Mouse (Mus musculus) megakaryocyte progenitor cell, adult 5-6 weeks (primary cell): Measurements from ENCODE around the gene Neurod6. TPM values are rescaled to one million over a fixed set of nuclear protein-coding genes. Genes with fewer than 3 reads are reported as not detected.

Experiments used
- ATAC-seq: replicated peaks from 2 replicates; pipeline ENCODE4 v1.8.0; 2016; ENCODE audit warnings: mild to moderate bottlenecking, moderate TSS enrichment, inconsistent platforms; ENCODE audit not compliant: poor library complexity
- total RNA-seq, 2 experiments: library from RNA; stranded (forward) in 1 of 2; stranded (reverse) in 1 of 2; fragments of 157-497, 149-512 nt in 1 of 2; fragments of 200-1000 nt in 1 of 2; gene quantifications; 2 replicates each; pipeline versions ENCODE4 v1.2.3 to v1.2.4; 2015 to 2017

Gene Neurod6
- total RNA-seq (2015), result not detected in 2 replicates
- total RNA-seq (2017), result not detected in 2 replicates

GRCm38 (mm10) chr6:55680974-55681373, at the start of gene Neurod6:
Neurod6 (minus strand) TSS chr6:55681263.
- ATAC-seq, result no peak

- ATAC-seq, result peak; percentile 92
Observed at GRCm38 (mm10) chr6:55717209-55717608, 36.1 kb upstream of the Neurod6 start.

GRCm38 (mm10) chr6:55715446-55715845, 34.4 kb upstream of the Neurod6 start:
- no peak for ATAC-seq

- peak; percentile 57; the same call in 1 of the 2 replicates for ATAC-seq
Observed at GRCm38 (mm10) chr6:55710913-55711312, 29.9 kb upstream of the Neurod6 start.

GRCm38 (mm10) chr6:55704759-55705104, 23.7 kb upstream of the Neurod6 start:
- ATAC-seq, result no peak

GRCm38 (mm10) chr6:55704061-55704758, 23.1 kb upstream of the Neurod6 start:
- ATAC-seq, result no peak

- no peak for ATAC-seq
Observed at GRCm38 (mm10) chr6:55700392-55701386, 19.6 kb upstream of the Neurod6 start.

- ATAC-seq, result no peak
Observed at GRCm38 (mm10) chr6:55690015-55690531, 9.0 kb upstream of the Neurod6 start.

GRCm38 (mm10) chr6:55683506-55683905, 2.4 kb upstream of the Neurod6 start:
- ATAC-seq, result no peak

GRCm38 (mm10) chr6:55682886-55683285, 1.8 kb upstream of the Neurod6 start:
- ATAC-seq, result no peak

- no peak for ATAC-seq
Observed at GRCm38 (mm10) chr6:55678571-55679185, 2.4 kb downstream of the Neurod6 start.

GRCm38 (mm10) chr6:55677326-55677725, 3.7 kb downstream of the Neurod6 start:
- no peak for ATAC-seq

GRCm38 (mm10) chr6:55676663-55677311, 4.3 kb downstream of the Neurod6 start:
- peak; percentile 71 for ATAC-seq

GRCm38 (mm10) chr6:55676141-55676662, 4.9 kb downstream of the Neurod6 start:
- ATAC-seq, result no peak

GRCm38 (mm10) chr6:55667801-55668200, 13.3 kb downstream of the Neurod6 start:
- no peak for ATAC-seq

- ATAC-seq, result no peak
Observed at GRCm38 (mm10) chr6:55661126-55661915, 19.7 kb downstream of the Neurod6 start.

GRCm38 (mm10) chr6:55649996-55650395, 31.1 kb downstream of the Neurod6 start:
- no peak for ATAC-seq

GRCm38 (mm10) chr6:55649581-55649980, 31.5 kb downstream of the Neurod6 start:
- ATAC-seq, result no peak

GRCm38 (mm10) chr6:55648886-55649285, 32.2 kb downstream of the Neurod6 start:
- no peak for ATAC-seq
